Mouse (Mus musculus): ENCODE measurements around the gene Edn3. TPM values are rescaled to one million over a fixed set of nuclear protein-coding genes. Genes with fewer than 3 reads are reported as not detected.

The Edn3 gene
- polyA plus RNA-seq, 1 experiment from 2014 or later, result 9.8 TPM

DNA sequence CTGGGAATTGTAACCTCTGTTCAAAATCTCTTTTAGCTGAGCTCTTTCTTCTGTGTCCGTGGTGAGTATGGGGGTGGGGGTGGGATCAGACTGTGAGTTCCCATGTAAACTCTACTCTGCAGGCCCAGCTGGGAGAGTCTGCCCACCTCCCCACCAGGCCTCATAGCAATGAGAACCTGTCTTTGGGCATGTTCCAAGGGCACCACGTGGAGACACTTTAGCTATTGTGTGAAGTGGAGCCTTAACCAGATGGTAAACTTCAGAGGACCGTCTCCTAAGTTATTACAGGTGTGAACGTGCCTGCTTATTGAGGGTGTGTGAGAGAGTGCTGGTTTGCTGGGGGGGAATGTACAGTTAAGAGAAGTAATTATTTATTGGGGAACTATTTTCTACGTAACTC lies 22.5 kb downstream of the Edn3 start:
- no peak for DNase-seq (ENCODE audit: low spot score)

DNA sequence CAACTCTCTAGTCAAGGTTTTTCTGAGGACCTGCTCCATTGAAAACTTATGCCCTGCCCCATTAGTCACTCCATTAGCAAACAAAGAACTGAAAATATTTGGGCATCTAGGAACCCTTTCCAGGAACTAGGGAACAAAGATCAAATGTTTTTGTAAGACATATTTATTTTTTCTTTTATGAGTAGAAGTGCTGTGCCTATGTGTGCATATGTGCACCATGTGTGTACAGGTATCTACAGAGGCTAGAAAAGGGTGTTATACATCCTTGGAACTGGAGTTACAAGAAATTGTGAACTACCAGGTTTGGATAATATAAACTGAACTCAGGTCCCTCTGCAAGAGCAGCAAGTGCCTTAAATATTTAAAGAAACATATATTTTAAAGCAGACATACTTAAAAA lies 28.4 kb downstream of the Edn3 start:
- H3K27ac ChIP-seq (ENCODE audit: low read depth, low read length), result no peak overlapping the region
- DNase-seq (ENCODE audit: low spot score), result no peak
- ATAC-seq (ENCODE audit: low FRiP score), result no peak
- H3K4me1 ChIP-seq (replicated peaks; ENCODE audit: control insufficient read depth, insufficient read depth, low read length), result no peaks in the 10 kb centered on the region
- no peaks in the 10 kb centered on the region for H3K9me3 ChIP-seq (ENCODE audit: control insufficient read depth, low read length)
- no peak overlapping the region for H3K4me3 ChIP-seq (ENCODE audit: low read depth, low read length)
- no peaks in the 10 kb centered on the region for H3K27me3 ChIP-seq (ENCODE audit: control insufficient read depth, insufficient read depth, low read length)
- no peak overlapping the region for H3K4me2 ChIP-seq (replicated peaks; ENCODE audit: low read depth, low read length)
- no peaks in the 10 kb centered on the region for H3K36me3 ChIP-seq (ENCODE audit: control insufficient read depth, insufficient read depth, low read length)
- no peak overlapping the region for H3K9ac ChIP-seq (ENCODE audit: low read depth, low read length)

More for the DNA sequence above, 22.5 kb downstream of the Edn3 start:
- H3K4me3 ChIP-seq (ENCODE audit: low read depth, low read length), result no peak overlapping the region
- H3K36me3 ChIP-seq (ENCODE audit: control insufficient read depth, insufficient read depth, low read length), result no peaks in the 10 kb centered on the region
- no peak overlapping the region for H3K27ac ChIP-seq (ENCODE audit: low read depth, low read length)
- no peaks in the 10 kb centered on the region for H3K9me3 ChIP-seq (ENCODE audit: control insufficient read depth, low read length)
- no peaks in the 10 kb centered on the region for H3K27me3 ChIP-seq (ENCODE audit: control insufficient read depth, insufficient read depth, low read length)
- WGBS, result 67% methylated on average over 5 of the region's 5 CpGs
- H3K9ac ChIP-seq (ENCODE audit: low read depth, low read length), result no peak overlapping the region
- H3K4me2 ChIP-seq (replicated peaks; ENCODE audit: low read depth, low read length), result no peak overlapping the region
- no peaks in the 10 kb centered on the region for H3K4me1 ChIP-seq (replicated peaks; ENCODE audit: control insufficient read depth, insufficient read depth, low read length)
- no peak for ATAC-seq (ENCODE audit: low FRiP score)

DNA sequence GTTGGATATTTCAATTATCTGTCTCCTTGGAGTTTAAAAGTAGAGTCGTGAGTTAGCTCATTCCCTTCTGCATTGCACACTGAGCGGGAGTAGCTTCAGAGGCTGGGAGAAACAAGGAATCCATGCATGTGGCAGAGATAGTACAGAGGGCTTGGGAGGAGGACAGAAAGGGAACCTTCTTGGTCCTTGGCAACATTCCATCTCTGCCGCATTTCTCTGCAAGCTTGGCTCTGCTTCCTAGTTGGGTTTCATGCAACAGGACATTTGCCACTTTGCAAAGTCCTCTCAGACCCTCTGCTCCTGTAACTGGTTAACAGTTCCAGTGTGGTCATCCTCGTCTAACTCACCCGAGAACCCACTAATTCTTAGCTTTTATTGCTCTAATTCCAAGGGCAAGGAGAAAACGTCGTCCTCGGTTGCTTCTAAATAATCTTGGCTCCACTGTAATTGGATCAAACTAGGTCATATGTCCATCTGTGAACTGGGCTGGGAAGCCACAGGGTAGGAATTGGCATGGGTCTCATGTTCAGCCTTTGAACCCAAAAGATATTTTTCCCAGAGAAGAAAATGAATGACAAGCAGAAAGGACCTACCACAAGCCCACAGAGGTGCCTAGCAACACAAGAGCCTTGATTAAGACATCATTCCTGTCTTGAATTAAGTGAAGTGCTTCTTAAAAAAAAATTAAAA lies 32.2 kb downstream of the Edn3 start:
- Histone ChIP-seq H3K4me1 (replicated peaks; ENCODE audit: control insufficient read depth, insufficient read depth, low read length) (no peaks in the 10 kb centered on the region), H3K27ac (ENCODE audit: low read depth, low read length) (no peak overlapping the region), H3K36me3 (ENCODE audit: control insufficient read depth, insufficient read depth, low read length) (no peaks in the 10 kb centered on the region), H3K9ac (ENCODE audit: low read depth, low read length) (no peak overlapping the region), H3K4me3 (ENCODE audit: low read depth, low read length) (no peak overlapping the region), H3K27me3 (ENCODE audit: control insufficient read depth, insufficient read depth, low read length) (no peaks in the 10 kb centered on the region), H3K4me2 (replicated peaks; ENCODE audit: low read depth, low read length) (no peak overlapping the region), H3K9me3 (ENCODE audit: control insufficient read depth, low read length) (no peaks in the 10 kb centered on the region)
- no peak for DNase-seq (ENCODE audit: low spot score)
- WGBS, result 90% methylated on average over 8 of the region's 8 CpGs
- no peak for ATAC-seq (ENCODE audit: low FRiP score)

DNA sequence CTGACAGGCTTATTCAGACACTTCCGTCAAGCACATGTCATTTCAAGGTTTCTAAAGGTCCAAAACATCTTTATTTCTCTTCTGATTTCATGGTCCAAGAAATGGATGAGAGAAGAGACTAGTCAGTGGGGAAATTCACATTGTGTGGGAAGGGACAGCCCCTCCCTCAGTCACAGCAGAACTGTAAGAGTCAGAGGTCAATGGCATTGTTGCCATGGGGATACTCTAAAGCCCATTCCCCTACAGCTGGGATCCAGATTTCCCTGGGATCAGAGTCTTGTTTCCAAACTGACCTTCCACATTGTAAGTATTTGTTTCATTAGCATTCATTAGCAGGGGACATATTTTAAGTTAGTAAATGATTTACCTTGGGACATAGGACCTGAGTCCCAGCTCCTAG lies 32.8 kb downstream of the Edn3 start:
- 49% methylated on average over 1 of the region's 1 CpGs for WGBS
- no peak overlapping the region for H3K4me3 ChIP-seq (ENCODE audit: low read depth, low read length)
- H3K27me3 ChIP-seq (ENCODE audit: control insufficient read depth, insufficient read depth, low read length), result no peaks in the 10 kb centered on the region
- H3K4me1 ChIP-seq (replicated peaks; ENCODE audit: control insufficient read depth, insufficient read depth, low read length), result no peaks in the 10 kb centered on the region
- no peak overlapping the region for H3K4me2 ChIP-seq (replicated peaks; ENCODE audit: low read depth, low read length)
- peak; percentile 18 for DNase-seq (ENCODE audit: low spot score)
- ATAC-seq (ENCODE audit: low FRiP score), result no peak
- H3K36me3 ChIP-seq (ENCODE audit: control insufficient read depth, insufficient read depth, low read length), result no peaks in the 10 kb centered on the region
- H3K9ac ChIP-seq (ENCODE audit: low read depth, low read length), result no peak overlapping the region
- H3K27ac ChIP-seq (ENCODE audit: low read depth, low read length), result no peak overlapping the region
- H3K9me3 ChIP-seq (ENCODE audit: control insufficient read depth, low read length), result no peaks in the 10 kb centered on the region

DNA sequence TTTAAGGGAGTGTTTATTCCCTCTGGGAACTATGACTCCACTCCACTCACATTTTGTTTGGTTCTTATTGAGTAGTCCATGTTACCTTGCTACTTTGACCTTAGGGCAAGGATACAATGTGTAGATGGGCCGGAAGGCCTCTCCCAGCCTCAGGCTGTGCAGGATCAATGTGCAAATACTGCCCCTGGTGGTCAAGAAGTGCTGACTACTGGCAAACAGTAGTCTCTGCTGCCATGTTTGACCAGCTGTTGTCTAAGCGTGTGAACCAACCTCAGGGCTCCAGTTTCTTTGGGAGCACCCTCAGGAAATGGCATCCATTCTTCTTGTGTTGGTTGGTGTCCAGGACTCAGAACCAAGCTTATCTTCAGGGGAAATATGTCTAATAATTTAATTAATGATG lies 36.6 kb downstream of the Edn3 start:
- ATAC-seq (ENCODE audit: low FRiP score) (no peak), DNase-seq (ENCODE audit: low spot score) (peak; percentile 11)
- Histone ChIP-seq H3K9me3 (ENCODE audit: control insufficient read depth, low read length) (no peaks in the 10 kb centered on the region), H3K27ac (ENCODE audit: low read depth, low read length) (no peak overlapping the region), H3K4me3 (ENCODE audit: low read depth, low read length) (no peak overlapping the region), H3K4me2 (replicated peaks; ENCODE audit: low read depth, low read length) (no peak overlapping the region), H3K27me3 (ENCODE audit: control insufficient read depth, insufficient read depth, low read length) (no peaks in the 10 kb centered on the region), H3K9ac (ENCODE audit: low read depth, low read length) (no peak overlapping the region), H3K4me1 (replicated peaks; ENCODE audit: control insufficient read depth, insufficient read depth, low read length) (no peaks in the 10 kb centered on the region), H3K36me3 (ENCODE audit: control insufficient read depth, insufficient read depth, low read length) (no peaks in the 10 kb centered on the region)
- 66% methylated on average over 2 of the region's 2 CpGs for WGBS

DNA sequence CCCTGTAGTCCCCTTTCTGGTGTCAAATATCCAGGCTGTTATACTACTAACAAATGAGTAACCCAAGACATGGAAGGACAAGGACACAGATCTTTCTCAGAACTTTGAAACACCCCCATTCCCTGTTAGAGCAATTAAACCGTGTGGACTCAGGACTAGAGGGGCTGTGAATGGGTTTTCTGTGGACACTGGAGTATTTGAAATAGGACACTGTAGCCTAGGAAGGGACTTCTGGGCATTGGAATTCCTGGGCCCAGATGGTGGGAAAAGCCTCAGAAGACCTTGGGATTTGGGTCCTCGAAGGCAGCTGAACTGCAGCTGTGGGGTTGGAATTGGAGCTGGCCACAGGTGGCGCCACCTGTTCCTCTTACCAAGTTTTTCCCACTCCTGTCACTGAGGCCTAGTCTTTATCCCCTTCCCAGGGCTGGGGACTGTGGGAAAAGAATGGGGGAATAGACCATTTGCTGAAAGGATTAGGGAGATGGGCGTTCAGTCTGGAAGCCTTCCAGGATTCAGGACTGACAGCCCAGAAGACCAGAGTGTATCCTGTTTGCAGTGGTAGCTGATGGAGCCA lies 37.2 kb downstream of the Edn3 start:
- 78% methylated on average over 4 of the region's 4 CpGs for WGBS

DNA sequence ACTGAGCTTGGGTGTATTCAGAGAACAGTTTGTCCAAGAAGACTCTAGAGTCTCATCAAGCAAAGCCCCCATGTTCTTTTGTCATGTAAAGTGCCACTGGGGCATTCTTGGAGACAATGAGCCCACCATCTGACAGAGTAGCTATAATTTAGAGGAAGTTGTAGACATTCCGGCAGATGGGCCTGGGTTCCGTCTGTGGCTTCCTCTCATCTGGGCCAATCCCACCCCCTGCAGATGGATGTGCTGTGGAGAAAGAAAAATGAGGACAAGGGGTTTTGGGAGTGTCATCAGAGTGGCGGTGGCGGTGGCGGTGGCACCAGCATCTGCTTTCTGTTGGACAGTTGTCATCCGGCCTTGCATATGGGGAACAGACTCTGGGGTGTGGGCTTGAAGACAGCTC lies 42.0 kb downstream of the Edn3 start:
- H3K27ac ChIP-seq (ENCODE audit: low read depth, low read length), result no peak overlapping the region
- DNase-seq (ENCODE audit: low spot score) (no peak), ATAC-seq (ENCODE audit: low FRiP score) (no peak)
- H3K36me3 ChIP-seq (ENCODE audit: control insufficient read depth, insufficient read depth, low read length), result no peaks in the 10 kb centered on the region
- H3K9ac ChIP-seq (ENCODE audit: low read depth, low read length), result no peak overlapping the region
- H3K4me3 ChIP-seq (ENCODE audit: low read depth, low read length), result no peak overlapping the region
- no peaks in the 10 kb centered on the region for H3K9me3 ChIP-seq (ENCODE audit: control insufficient read depth, low read length)
- no peaks in the 10 kb centered on the region for H3K4me1 ChIP-seq (replicated peaks; ENCODE audit: control insufficient read depth, insufficient read depth, low read length)
- no peak overlapping the region for H3K4me2 ChIP-seq (replicated peaks; ENCODE audit: low read depth, low read length)
- H3K27me3 ChIP-seq (ENCODE audit: control insufficient read depth, insufficient read depth, low read length), result no peaks in the 10 kb centered on the region
- 92% methylated on average over 6 of the region's 6 CpGs for WGBS

More for the DNA sequence above, 37.2 kb downstream of the Edn3 start:
- Histone ChIP-seq H3K27ac (ENCODE audit: low read depth, low read length) (no peak overlapping the region), H3K4me1 (replicated peaks; ENCODE audit: control insufficient read depth, insufficient read depth, low read length) (no peaks in the 10 kb centered on the region), H3K4me2 (replicated peaks; ENCODE audit: low read depth, low read length) (no peak overlapping the region), H3K36me3 (ENCODE audit: control insufficient read depth, insufficient read depth, low read length) (no peaks in the 10 kb centered on the region), H3K4me3 (ENCODE audit: low read depth, low read length) (no peak overlapping the region), H3K27me3 (ENCODE audit: control insufficient read depth, insufficient read depth, low read length) (no peaks in the 10 kb centered on the region), H3K9ac (ENCODE audit: low read depth, low read length) (no peak overlapping the region), H3K9me3 (ENCODE audit: control insufficient read depth, low read length) (no peaks in the 10 kb centered on the region)
- no peak for ATAC-seq (ENCODE audit: low FRiP score)
- DNase-seq (ENCODE audit: low spot score), result no peak

DNA sequence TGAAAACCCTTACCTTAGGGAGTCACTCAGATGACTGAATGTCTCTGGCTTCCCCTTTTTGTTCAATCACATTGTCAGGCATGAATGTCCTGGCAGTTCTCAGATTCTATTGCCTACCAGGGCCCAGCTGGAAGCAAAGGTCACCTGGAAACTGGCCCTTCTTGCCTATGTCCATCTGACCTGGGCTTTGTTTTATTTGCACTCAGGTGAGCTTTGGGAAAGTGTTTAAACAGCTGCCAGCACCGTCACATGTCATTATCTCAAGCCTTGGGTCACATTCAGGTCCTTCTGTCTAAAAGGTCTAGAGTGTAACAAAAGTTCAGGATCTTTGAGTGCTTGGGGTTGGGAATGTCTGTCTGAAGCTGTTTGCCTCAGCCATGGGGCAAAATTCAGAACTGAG lies 43.2 kb downstream of the Edn3 start:
- H3K4me2 ChIP-seq (replicated peaks; ENCODE audit: low read depth, low read length), result no peak overlapping the region
- H3K27me3 ChIP-seq (ENCODE audit: control insufficient read depth, insufficient read depth, low read length), result no peaks in the 10 kb centered on the region
- H3K27ac ChIP-seq (ENCODE audit: low read depth, low read length), result no peak overlapping the region
- no peak overlapping the region for H3K9ac ChIP-seq (ENCODE audit: low read depth, low read length)
- no peaks in the 10 kb centered on the region for H3K4me1 ChIP-seq (replicated peaks; ENCODE audit: control insufficient read depth, insufficient read depth, low read length)
- H3K36me3 ChIP-seq (ENCODE audit: control insufficient read depth, insufficient read depth, low read length), result no peaks in the 10 kb centered on the region
- 81% methylated on average over 1 of the region's 1 CpGs for WGBS
- H3K9me3 ChIP-seq (ENCODE audit: control insufficient read depth, low read length), result no peaks in the 10 kb centered on the region
- DNase-seq (ENCODE audit: low spot score), result no peak
- ATAC-seq (ENCODE audit: low FRiP score), result no peak
- H3K4me3 ChIP-seq (ENCODE audit: low read depth, low read length), result no peak overlapping the region

DNA sequence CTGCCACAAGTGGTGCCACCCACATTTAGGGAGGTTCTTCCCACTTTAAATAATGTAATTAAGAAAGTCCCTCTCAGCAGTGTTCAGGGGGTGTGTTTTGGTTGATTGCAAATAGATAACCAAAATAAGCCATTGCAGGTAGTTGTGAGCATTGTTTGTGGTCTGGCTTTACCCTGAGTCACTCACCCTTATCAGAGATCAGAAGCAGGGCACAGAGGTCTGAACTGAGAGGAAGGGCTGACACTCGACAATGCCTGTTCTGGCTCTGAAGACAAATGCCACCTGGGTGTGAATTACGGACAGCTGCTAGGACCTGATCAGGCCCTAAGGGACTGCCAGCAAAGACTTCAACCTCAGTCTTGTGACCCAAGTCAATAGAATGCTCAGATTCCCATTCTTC lies 47.5 kb downstream of the Edn3 start:
- no peaks in the 10 kb centered on the region for H3K4me1 ChIP-seq (replicated peaks; ENCODE audit: control insufficient read depth, insufficient read depth, low read length)
- DNase-seq (ENCODE audit: low spot score) (no peak), ATAC-seq (ENCODE audit: low FRiP score) (no peak)
- H3K9ac ChIP-seq (ENCODE audit: low read depth, low read length), result no peak overlapping the region
- H3K4me2 ChIP-seq (replicated peaks; ENCODE audit: low read depth, low read length), result no peak overlapping the region
- no peaks in the 10 kb centered on the region for H3K27me3 ChIP-seq (ENCODE audit: control insufficient read depth, insufficient read depth, low read length)
- 67% methylated on average over 2 of the region's 2 CpGs for WGBS
- H3K9me3 ChIP-seq (ENCODE audit: control insufficient read depth, low read length), result no peaks in the 10 kb centered on the region
- H3K36me3 ChIP-seq (ENCODE audit: control insufficient read depth, insufficient read depth, low read length), result no peaks in the 10 kb centered on the region
- H3K27ac ChIP-seq (ENCODE audit: low read depth, low read length), result no peak overlapping the region
- no peak overlapping the region for H3K4me3 ChIP-seq (ENCODE audit: low read depth, low read length)
